Mouse (Mus musculus) intestine, embryonic 15.5 days (tissue): ENCODE measurements around the gene Dysf. TPM values are rescaled to one million over a fixed set of nuclear protein-coding genes. Genes with fewer than 3 reads are reported as not detected.
"Not testable (repeated sequence)": the region's sequence is repeated elsewhere in the genome, so short reads cannot be mapped to it uniquely, and the experiment has no call there.

ENCODE experiments used
- ATAC-seq: fragments of 200-750 bp; cut with Nextera tagmentation; 2 replicates; pipeline ENCODE4 v1.8.0; 2017; ENCODE audit warnings: moderate TSS enrichment, moderate library complexity
- H3K27ac ChIP-seq: fragments of 300-500 bp; sonication (generic); 2 replicates; pipeline ENCODE4 v1.5.1; 2015; ENCODE audit warnings: mild to moderate bottlenecking, inconsistent platforms
- H3K27me3 ChIP-seq: fragments of 300-500 bp; sonication (generic); replicated peaks from 2 replicates; pipeline ENCODE4 v1.6.1; 2015; ENCODE audit warnings: inconsistent platforms
- H3K36me3 ChIP-seq: fragments of 300-500 bp; sonication (generic); 2 replicates; pipeline ENCODE4 v1.6.1; 2015; ENCODE audit warnings: inconsistent platforms
- H3K4me1 ChIP-seq: fragments of 300-500 bp; sonication (generic); replicated peaks from 2 replicates; pipeline ENCODE4 v1.6.1; 2015; ENCODE audit warnings: inconsistent platforms
- H3K4me2 ChIP-seq: fragments of 300-500 bp; sonication (generic); replicated peaks from 2 replicates; pipeline ENCODE4 v1.6.1; 2015; ENCODE audit warnings: mild to moderate bottlenecking, inconsistent platforms
- H3K4me3 ChIP-seq: fragments of 300-500 bp; sonication (generic); replicated peaks from 2 replicates; pipeline ENCODE4 v1.5.1; 2015; ENCODE audit warnings: inconsistent platforms
- H3K9ac ChIP-seq: fragments of 300-500 bp; sonication (generic); 2 replicates; pipeline ENCODE4 v1.6.1; 2015; ENCODE audit warnings: inconsistent platforms
- H3K9me3 ChIP-seq: fragments of 300-500 bp; sonication (generic); 2 replicates; pipeline ENCODE4 v1.6.1; 2016; ENCODE audit warnings: inconsistent platforms
- WGBS: fragments of 180-500 bp; shearing (Covaris S2); methylation state at CpG from one replicate; pipeline ENCODE4 v1.1.7; 2015; 5-methylcytosine and 5-hydroxymethylcytosine counted together
- polyA plus RNA-seq: library from polyadenylated mRNA; unstranded; fragments of >200 nt; fragmentation: Nextera tagmentation; extraction: Ambion mirVana; gene quantifications from 2 replicates; pipeline ENCODE4 v1.2.1, GENCODE M21; 2015

Gene Dysf
- polyA plus RNA-seq = 7.0 and 8.6 TPM in 2 replicates

GRCm38 (mm10) chr6:84008363-84009171 is at the start of gene Dysf:
TSS of gene Dysf (plus strand) at chr6:84008590.
- Histone ChIP-seq H3K9ac (peak within 1 kb of the TSS; percentile 39), H3K27ac (no peak within 1 kb of the TSS; the same call in 1 of the 2 replicates), H3K27me3 (no peaks in the 10 kb centered on the region), H3K36me3 (no peaks in the 10 kb centered on the region), H3K4me3 (peak within 1 kb of the TSS; percentile 40), H3K4me2 (peak within 1 kb of the TSS; percentile 93), H3K9me3 (no peaks in the 10 kb centered on the region), H3K4me1 (peaks cover 23% of the 10 kb centered on the region)
- 2% methylated on average over 41 of the region's 41 CpGs for WGBS
- peak; percentile 64 for ATAC-seq

- no peaks in the 10 kb centered on the region for H3K4me1 ChIP-seq
- no peak overlapping the region for H3K27ac ChIP-seq
- no peak overlapping the region for H3K4me3 ChIP-seq
- no peaks in the 10 kb centered on the region for H3K27me3 ChIP-seq
- H3K9ac ChIP-seq = no peak overlapping the region
- H3K36me3 ChIP-seq = peaks cover 11% of the 10 kb centered on the region; the same call in 1 of the 2 replicates
- H3K4me2 ChIP-seq = no peak overlapping the region
- WGBS = 95% methylated on average over 5 of the region's 5 CpGs
- no peak for ATAC-seq
- H3K9me3 ChIP-seq = no peaks in the 10 kb centered on the region
Observed at GRCm38 (mm10) chr6:83987642-83988041, 20.7 kb upstream of the Dysf start.

- Histone ChIP-seq H3K36me3 (0 out of 2 replicates have a peak, but pooled peaks cover 6% of the 10 kb centered on the region), H3K9me3 (no peaks in the 10 kb centered on the region), H3K4me1 (no peaks in the 10 kb centered on the region), H3K27ac (no peak overlapping the region), H3K4me2 (no peak overlapping the region), H3K4me3 (no peak overlapping the region), H3K9ac (no peak overlapping the region), H3K27me3 (no peaks in the 10 kb centered on the region)
- ATAC-seq = no peak
- WGBS = 68% methylated on average over 1 of the region's 1 CpGs
Observed at GRCm38 (mm10) chr6:84002716-84003115, 5.7 kb upstream of the Dysf start.

GRCm38 (mm10) chr6:84004295-84004694 is 4.1 kb upstream of the Dysf start:
- Histone ChIP-seq H3K9ac (no peak overlapping the region), H3K4me1 (peaks cover 11% of the 10 kb centered on the region), H3K36me3 (no peaks in the 10 kb centered on the region), H3K4me2 (no peak overlapping the region), H3K27me3 (no peaks in the 10 kb centered on the region), H3K27ac (no peak overlapping the region), H3K9me3 (no peaks in the 10 kb centered on the region), H3K4me3 (no peak overlapping the region)
- no peak for ATAC-seq
- 83% methylated on average over 4 of the region's 4 CpGs for WGBS

GRCm38 (mm10) chr6:84009172-84009872 is 932 bp downstream of the Dysf start:
- Histone ChIP-seq H3K9me3 (no peaks in the 10 kb centered on the region), H3K4me2 (peak overlapping the region; percentile 93), H3K4me3 (peak overlapping the region; percentile 40), H3K27me3 (no peaks in the 10 kb centered on the region), H3K27ac (peak overlapping the region; percentile 52), H3K36me3 (no peaks in the 10 kb centered on the region), H3K4me1 (peaks cover 23% of the 10 kb centered on the region), H3K9ac (peak overlapping the region; percentile 39; the same call in 1 of the 2 replicates)
- ATAC-seq = peak; percentile 37; the same call in 1 of the 2 replicates
- WGBS = 23% methylated on average over 8 of the region's 8 CpGs

DNA sequence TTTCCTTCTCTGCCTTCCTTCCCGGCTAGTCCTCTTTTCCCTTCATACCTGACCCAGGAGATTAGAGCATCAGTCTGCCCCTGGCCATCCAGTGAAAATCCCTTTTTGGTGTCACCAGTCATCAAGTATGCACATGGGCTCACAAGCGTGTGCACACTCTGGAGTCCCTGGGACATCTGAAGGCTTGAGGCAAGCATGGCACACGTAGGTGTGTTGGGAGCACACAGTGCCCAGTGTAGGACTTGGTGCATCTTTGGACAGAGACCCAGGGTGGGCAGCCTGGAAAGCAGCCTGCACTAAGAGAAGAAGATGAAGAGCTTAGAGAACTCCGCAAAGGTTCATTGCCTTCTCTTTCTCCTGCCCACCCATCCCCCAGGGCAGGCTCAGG is 1.5 kb downstream of the Dysf start:
- peaks cover 23% of the 10 kb centered on the region for H3K4me1 ChIP-seq
- H3K4me2 ChIP-seq = peak overlapping the region; percentile 93
- WGBS = 46% methylated on average over 4 of the region's 4 CpGs
- H3K27ac ChIP-seq = peak overlapping the region; percentile 52
- H3K9me3 ChIP-seq = no peaks in the 10 kb centered on the region
- no peaks in the 10 kb centered on the region for H3K27me3 ChIP-seq
- no peak for ATAC-seq
- H3K36me3 ChIP-seq = no peaks in the 10 kb centered on the region
- no peak overlapping the region for H3K9ac ChIP-seq
- H3K4me3 ChIP-seq = no peak overlapping the region

- H3K27ac ChIP-seq = peak overlapping the region; percentile 52
- H3K9me3 ChIP-seq = no peaks in the 10 kb centered on the region
- no peak overlapping the region for H3K4me3 ChIP-seq
- peaks cover 23% of the 10 kb centered on the region for H3K4me1 ChIP-seq
- H3K9ac ChIP-seq = no peak overlapping the region
- peak overlapping the region; percentile 93; the same call in 1 of the 2 replicates for H3K4me2 ChIP-seq
- H3K27me3 ChIP-seq = no peaks in the 10 kb centered on the region
- WGBS = 45% methylated on average over 8 of the region's 8 CpGs
- ATAC-seq = peak; percentile 61
- H3K36me3 ChIP-seq = no peaks in the 10 kb centered on the region
Observed at GRCm38 (mm10) chr6:84010303-84011225, 2.2 kb downstream of the Dysf start.

DNA sequence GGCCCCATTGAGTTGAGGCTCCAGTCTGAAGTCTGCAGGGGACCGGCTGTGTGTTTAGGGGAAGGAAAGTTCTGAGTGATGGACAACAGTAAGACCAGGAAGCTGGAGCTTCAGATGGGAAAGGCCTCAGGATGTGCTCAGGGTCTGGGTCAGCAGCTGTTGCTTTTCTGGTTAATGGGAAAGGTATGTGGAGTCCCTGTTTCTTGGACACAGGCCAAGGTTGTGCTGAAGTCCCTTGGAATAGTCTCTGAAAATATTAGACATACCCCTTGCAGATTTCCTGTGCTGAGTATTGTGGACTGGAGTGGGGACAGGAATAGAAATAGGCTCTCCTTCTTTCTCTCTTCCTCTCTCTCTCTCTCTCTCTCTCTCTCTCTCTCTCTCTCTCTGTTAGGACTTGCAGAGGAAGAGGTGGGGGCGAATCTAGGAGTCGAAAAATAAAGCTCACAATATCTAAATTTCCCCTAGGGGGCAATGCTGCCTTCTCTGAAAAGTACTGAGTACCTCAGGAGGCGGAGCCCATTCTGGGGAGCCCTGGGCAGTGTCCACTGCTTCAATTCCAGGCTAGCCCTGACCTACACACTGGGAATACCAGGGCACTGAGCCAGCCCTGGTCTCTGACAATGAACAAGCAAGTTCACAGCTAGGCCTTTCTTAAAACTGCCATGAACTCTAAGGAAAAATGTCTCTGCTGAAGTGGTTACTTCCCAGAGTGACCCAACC is 6.7 kb downstream of the Dysf start:
- H3K4me2 ChIP-seq, H3K4me3 ChIP-seq, H3K27me3 ChIP-seq, H3K36me3 ChIP-seq, H3K9me3 ChIP-seq, H3K27ac ChIP-seq, H3K9ac ChIP-seq: not testable (repeated sequence)
- WGBS = 51% methylated on average over 4 of the region's 4 CpGs
- H3K4me1 ChIP-seq = peaks cover 12% of the 10 kb centered on the region
- peak; percentile 30; the same call in 1 of the 2 replicates for ATAC-seq

DNA sequence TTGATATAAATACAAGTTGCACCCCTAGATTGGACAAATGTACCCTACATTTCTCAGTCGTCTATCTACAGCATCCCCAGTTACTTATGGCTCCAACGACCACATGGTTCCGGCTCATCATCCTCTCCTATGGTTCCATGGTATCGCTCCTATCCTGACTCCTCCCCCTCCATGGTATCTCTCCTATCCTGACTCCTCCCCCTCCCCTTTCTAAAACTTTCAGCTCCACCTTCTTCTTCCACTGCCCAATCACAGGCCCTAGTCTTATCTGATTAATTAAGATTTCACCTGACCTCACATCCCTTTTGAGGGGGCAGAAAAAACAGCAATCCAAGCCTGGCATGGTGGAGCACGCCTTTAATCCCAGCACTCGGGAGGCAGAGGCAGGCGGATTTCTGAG is 8.5 kb downstream of the Dysf start:
- H3K9me3 ChIP-seq = no peaks in the 10 kb centered on the region
- ATAC-seq = no peak
- no peak overlapping the region for H3K27ac ChIP-seq
- H3K36me3 ChIP-seq = no peaks in the 10 kb centered on the region
- H3K4me1 ChIP-seq = peaks cover 10% of the 10 kb centered on the region
- no peak overlapping the region for H3K4me3 ChIP-seq
- no peaks in the 10 kb centered on the region for H3K27me3 ChIP-seq
- no peak overlapping the region for H3K9ac ChIP-seq
- no peak overlapping the region for H3K4me2 ChIP-seq
- WGBS = 88% methylated on average over 7 of the region's 7 CpGs

DNA sequence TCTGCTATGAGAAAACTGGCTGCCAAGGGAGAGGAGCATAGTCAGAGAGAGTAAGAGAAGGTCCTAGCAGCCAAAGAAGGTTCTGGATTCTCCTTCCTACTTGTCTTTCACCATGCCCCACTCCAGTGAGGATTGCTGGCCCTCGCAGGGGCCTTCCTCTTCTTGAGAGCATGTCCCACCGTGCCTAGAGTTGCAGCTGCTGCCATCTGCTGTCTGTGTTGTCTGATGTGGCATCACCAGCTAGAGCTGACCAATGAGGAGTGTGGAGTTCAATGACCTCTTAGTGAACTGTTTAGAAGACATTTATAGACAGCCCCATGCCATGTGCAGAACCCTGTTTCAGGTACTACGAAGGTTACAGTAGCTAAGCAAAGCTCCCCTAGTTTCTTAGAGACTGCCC is 9.0 kb downstream of the Dysf start:
- H3K9ac ChIP-seq = no peak overlapping the region
- H3K4me2 ChIP-seq = no peak overlapping the region
- H3K4me1 ChIP-seq = peaks cover 7% of the 10 kb centered on the region; the same call in 1 of the 2 replicates
- ATAC-seq = no peak
- H3K36me3 ChIP-seq = no peaks in the 10 kb centered on the region
- no peak overlapping the region for H3K4me3 ChIP-seq
- H3K27me3 ChIP-seq = no peaks in the 10 kb centered on the region
- H3K9me3 ChIP-seq = no peaks in the 10 kb centered on the region
- WGBS = 57% methylated on average over 3 of the region's 3 CpGs
- no peak overlapping the region for H3K27ac ChIP-seq

DNA sequence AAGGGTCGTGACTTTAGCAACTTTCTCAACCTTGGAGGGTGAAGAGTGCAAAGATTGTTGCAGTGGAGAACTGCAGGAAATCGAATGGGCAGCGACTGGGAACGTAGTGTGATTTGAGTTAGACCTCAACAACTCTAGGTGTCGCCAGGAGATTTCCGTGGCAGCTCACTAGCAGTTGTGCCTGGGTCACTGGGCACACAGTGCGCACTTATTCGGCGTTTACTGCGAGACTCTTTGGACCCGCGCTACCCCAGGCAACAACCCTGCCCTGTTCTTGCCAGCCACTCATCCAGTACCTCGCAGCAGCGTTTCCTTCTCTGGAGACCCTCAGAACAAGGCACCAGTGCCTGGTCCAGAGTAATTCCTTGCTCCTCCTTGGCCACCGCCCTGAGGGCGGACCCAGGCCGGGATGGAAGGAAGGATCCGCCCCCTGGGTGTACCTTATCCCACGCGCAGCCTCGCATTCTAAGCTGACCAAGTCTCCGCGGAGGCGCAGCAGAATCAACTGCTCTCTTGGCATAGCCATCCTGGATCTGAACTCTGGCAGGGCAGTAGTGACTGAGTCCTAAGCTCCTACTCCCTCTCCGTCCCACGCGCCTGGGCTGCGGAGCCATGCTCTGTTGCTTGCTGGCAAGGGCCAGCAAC is 10.6 kb downstream of the Dysf start:
- WGBS = 4% methylated on average over 28 of the region's 28 CpGs
- H3K36me3 ChIP-seq = no peaks in the 10 kb centered on the region
- no peak overlapping the region for H3K27ac ChIP-seq

More for the DNA sequence above, 10.6 kb downstream of the Dysf start:
- Histone ChIP-seq H3K4me2 (peak overlapping the region; percentile 68), H3K4me3 (peak overlapping the region; percentile 32), H3K4me1 (peaks cover 7% of the 10 kb centered on the region; the same call in 1 of the 2 replicates), H3K9ac (peak overlapping the region; percentile 31), H3K27me3 (no peaks in the 10 kb centered on the region), H3K9me3 (no peaks in the 10 kb centered on the region)
- peak; percentile 85 for ATAC-seq
